Mouse (Mus musculus): ENCODE measurements around the gene Iffo1.

Iffo1 gene

DNA sequence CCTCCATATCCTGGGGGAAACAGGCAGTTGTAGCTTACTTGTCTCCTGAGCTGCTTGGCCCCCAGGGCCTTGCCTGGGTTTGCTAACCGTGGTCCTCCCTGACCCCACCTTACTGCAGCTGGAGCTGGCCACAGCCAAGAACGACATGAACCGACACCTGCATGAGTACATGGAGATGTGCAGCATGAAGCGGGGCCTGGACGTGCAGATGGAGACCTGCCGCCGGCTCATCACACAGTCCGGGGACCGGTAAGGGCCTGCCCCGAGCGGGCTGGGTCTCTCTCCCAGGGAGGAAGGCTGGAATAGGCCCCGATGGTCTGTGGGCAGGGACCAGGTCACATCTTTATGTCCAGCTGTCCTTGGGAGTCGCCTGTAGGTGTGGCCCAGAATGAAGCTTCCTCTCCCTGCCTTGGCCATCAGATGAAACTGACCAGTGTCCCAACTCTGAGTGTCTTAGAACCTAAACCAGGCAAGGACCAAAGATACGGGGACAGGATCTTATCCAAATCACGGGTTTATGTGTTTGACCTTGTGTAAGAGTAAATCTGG, 14.0 kb downstream of the Iffo1 start:
- in situ Hi-C loops (cut with MboI; ENCODE audit: unreplicated experiment in 2 of 2) = loop anchor here (5.0 to 25.0 kb wide), 4 partner anchors 58 to 1403 kb away; partner anchors contain the start of gene Vamp1 (in 1 of the 2)

DNA sequence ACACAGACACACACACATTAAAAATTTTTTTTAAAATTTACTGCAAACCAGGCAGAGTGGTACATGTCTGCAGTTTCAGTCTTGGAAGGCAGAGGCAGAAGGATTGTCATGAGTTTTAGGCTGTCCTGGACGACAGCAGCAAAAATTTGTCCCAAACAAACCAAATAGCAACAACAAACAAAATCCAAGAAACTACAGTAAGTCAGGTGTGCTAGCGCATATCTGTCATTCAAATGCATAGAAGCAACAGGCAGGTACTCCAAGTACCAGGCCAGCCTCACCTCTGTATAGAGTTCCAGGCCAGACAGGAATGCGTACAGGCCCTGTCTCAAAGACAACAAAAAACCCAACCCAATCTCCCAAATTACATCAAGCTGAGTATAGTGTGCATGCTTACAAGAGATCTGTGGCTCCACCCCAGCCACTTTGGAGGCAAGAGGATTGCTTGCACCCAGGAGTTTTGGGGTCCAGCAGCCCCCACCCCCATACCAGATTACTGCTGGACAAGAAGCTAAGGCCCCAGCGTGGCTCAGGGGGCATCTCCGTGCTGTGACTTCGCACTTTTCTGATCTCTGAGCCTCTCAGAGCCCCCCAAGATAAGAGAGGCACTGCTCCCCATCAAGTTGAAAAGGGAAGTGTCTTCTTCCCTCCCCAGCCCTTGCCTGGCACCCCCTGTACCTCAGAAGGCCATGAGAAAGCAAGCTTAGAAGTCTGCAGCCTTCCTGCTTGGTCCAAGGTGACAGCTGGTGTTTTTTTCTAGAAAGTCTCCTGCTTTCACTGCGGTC, 14.9 kb downstream of the Iffo1 start:
- in situ Hi-C loops (cut with MboI; ENCODE audit: unreplicated experiment in 2 of 2) = loop anchor here (5.0 to 25.0 kb wide), 4 partner anchors 57 to 1402 kb away; partner anchors contain the start of gene Vamp1 (in 2 of the 2)

DNA sequence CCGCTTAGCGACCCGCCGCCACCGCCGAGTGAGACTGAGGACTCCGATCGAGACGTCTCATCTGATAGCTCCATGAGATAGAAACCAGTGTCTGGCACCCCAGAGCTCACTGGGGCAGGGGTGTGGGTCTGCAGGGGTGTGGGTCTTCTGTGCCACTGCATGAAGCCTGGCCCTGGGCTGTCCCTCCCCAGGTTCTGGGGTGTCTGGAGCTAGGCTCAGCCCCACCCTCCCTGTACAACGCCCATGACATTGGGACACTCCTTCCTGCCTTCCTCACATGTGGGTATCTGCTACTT, 15.5 kb downstream of the Iffo1 start:
- in situ Hi-C loops (cut with MboI; ENCODE audit: unreplicated experiment in 2 of 2) = loop anchor here (5.0 to 25.0 kb wide), 3 partner anchors 57 to 1402 kb away; partner anchors contain the start of gene Vamp1 (in 1 of the 2)

DNA sequence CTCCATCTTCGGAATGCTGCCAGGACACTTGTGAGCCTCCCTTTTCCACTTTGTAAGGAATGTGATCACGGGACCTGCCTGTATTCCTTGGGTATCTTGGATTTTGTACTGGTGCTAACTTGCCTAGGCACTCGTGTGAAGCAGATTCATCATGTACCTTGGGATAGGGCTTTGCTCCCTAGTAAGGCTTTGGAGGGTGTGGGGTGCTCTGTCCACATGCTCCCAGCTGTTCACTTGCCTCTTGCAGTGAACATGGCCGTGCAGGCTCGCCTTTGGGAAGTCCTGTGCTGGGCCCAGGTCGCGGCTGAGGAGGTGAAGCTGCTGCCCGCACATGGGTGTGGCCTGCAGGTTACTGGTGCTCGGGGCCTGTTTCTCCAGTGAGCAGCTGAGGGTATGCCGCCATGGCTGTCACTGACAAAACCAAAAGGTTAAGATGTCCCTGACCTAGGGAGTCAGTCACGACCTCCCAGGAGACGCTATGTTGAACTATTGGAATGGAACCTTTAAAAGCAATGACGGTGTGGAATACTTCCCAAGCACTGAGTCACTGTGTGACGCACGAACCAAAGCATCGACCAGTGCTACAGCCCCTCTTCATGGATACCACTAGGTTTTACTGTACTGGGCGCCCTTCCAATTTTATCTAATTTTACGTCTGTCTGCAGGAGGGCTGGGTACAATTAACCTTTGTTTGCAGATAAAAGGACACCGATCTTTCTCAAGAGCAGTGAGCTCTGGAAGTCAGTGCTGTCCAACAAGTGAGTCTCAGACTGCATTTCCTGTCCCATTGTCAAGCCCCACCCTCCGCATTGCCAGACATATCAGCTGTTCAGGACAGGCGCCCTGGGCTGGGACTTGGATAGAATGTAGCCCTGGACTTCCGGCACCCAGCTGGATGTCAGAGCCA, 16.1 kb downstream of the Iffo1 start:
- in situ Hi-C loops (cut with MboI; ENCODE audit: unreplicated experiment in 2 of 2) = loop anchor here (5.0 to 25.0 kb wide), 3 partner anchors 56 to 1401 kb away; partner anchors contain the start of gene Vamp1 (in 1 of the 2)

DNA sequence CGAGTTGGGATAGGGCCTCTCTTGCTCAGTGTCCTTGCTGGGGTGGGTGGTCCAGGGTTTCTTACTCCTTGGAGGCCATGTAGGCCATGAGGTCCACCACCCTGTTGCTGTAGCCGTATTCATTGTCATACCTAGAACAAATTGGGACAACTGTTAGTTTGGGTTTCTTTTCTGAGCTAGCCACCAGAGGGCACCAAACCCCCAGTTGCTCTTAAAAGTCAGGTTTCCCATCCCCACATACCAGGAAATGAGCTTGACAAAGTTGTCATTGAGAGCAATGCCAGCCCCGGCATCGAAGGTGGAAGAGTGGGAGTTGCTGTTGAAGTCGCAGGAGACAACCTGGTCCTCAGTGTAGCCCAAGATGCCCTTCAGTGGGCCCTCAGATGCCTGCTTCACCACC, 16.9 kb downstream of the Iffo1 start:
- in situ Hi-C loops (cut with MboI; ENCODE audit: unreplicated experiment in 2 of 2) = loop anchor here (5.0 to 25.0 kb wide), 3 partner anchors 55 to 1400 kb away; partner anchors contain the start of gene Vamp1 (in 1 of the 2)

DNA sequence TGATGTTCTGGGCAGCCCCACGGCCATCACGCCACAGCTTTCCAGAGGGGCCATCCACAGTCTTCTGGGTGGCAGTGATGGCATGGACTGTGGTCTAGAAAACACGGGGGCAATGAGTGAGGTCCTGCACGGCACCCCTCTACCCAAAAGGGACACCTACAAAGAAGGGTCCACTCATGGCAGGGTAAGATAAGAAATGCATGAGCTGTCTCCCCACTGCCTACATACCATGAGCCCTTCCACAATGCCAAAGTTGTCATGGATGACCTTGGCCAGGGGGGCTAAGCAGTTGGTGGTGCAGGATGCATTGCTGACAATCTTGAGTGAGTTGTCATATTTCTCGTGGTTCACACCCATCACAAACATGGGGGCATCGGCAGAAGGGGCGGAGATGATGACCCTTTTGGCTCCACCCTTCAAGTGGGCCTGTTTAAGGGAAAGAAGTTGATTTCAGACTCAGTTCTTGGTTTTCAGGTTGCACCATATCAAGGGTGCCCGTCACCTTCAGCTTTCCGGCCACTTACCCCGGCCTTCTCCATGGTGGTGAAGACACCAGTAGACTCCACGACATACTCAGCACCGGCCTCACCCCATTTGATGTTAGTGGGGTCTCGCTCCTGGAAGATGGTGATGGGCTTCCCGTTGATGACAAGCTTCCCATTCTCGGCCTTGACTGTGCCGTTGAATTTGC, 17.7 kb downstream of the Iffo1 start:
- in situ Hi-C loops (cut with MboI; ENCODE audit: unreplicated experiment in 2 of 2) = loop anchor here (5.0 to 25.0 kb wide), 3 partner anchors 55 to 1400 kb away; partner anchors contain the start of gene Vamp1 (in 1 of the 2)

DNA sequence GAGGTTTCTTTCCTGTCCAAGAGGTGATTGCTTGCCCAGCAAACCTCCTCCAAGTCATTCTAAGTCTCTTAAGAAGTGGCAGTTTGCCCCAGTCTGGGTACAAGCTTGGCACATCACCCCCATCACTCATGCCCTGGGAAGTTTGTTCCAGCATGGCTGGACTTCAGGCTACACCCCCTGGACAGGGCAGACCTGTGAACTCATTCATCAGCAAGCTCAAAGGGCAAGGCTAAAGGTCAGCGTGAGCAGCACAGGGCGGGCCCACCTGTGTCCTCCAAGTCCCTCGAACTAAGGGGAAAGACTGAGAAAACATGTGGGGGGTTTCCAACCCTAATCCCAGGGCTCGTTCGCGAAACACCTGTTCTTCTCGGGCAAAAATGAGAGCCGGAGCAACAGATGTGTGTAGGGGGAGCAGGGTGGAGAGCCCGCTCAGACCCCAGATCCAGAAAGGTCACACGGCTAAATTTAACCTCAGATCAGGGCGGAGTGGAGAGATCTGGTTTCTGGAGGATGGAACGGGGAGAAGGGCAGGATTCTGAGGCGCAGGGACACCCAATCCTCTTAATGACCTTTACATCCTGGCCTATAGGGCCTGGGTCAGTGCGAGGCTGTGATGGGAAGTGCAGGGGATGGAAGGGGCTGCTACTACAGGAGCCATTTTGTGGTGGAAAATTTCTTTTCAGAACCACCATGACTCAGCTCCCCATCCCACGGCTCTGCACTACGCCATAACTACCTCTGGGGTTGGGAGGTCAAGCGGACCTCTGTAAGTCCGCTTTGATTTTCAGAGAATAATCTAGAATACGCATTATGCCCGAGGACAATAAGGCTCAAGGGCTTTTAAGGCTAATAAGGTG, 19.0 kb downstream of the Iffo1 start:
- in situ Hi-C loops (cut with MboI; ENCODE audit: unreplicated experiment in 2 of 2) = loop anchor here (5.0 to 25.0 kb wide), 3 partner anchors 53 to 1398 kb away; partner anchors contain the start of gene Vamp1 (in 1 of the 2)

DNA sequence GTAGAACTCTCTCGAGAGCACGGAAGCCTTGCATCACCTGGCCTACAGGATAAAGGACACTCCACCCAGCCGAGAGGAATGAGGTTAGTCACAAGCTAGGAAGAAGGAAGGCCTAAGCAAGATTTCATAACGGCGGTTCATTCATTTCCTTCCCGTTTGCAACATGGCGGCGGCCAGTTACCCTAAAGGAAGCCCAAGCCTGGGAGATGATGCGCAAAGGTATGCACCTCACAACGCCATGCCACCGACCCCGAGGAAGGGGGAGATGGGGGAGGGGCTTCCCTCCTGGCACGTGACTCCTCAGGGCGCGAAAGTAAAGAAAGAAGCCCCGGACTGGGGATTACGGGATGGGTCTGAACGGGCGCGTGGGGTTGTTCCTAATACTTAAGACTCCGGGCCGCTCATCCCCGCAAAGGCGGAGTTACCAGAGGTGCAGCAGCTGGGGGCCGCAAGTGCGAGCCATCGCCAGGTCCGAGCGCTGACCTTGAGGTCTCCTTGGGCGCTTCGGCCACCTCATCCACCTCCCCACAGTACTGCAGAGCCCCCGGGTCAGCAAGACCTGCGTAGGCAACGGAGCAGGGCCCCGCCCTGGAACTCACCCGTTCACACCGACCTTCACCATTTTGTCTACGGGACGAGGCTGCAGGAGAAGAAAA, 19.8 kb downstream of the Iffo1 start:
- in situ Hi-C loops (cut with MboI; ENCODE audit: unreplicated experiment in 2 of 2) = loop anchor here (5.0 to 25.0 kb wide), 3 partner anchors 53 to 1398 kb away; partner anchors contain the start of gene Vamp1 (in 1 of the 2)

DNA sequence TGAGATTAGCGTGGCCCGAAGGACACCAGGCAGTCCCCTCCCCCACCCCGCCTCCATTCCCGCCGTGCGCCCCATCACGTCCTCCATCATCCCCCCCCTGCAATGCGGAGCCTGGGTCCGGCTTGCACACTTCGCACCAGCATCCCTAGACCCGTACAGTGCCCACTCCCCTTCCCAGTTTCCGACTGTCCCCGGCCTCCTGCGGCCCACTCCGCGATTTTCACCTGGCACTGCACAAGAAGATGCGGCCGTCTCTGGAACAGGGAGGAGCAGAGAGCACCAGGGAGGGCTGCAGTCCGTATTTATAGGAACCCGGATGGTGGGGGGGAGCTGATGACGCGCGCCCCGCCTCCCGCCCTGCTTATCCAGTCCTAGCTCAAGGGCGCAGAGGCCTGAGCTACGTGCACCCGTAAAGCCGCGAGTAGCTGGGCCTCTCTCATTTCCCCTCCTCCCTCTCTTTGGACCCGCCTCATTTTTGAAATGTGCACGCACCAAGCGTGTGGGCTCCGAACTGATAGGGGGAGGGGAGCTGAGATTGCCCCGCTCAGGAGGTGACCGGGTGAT, 20.4 kb downstream of the Iffo1 start:
- in situ Hi-C loops (cut with MboI; ENCODE audit: unreplicated experiment in 2 of 2) = loop anchor here (25.0 kb wide), 1 partner anchor 1397 kb away; no protein-coding TSS in a partner anchor

DNA sequence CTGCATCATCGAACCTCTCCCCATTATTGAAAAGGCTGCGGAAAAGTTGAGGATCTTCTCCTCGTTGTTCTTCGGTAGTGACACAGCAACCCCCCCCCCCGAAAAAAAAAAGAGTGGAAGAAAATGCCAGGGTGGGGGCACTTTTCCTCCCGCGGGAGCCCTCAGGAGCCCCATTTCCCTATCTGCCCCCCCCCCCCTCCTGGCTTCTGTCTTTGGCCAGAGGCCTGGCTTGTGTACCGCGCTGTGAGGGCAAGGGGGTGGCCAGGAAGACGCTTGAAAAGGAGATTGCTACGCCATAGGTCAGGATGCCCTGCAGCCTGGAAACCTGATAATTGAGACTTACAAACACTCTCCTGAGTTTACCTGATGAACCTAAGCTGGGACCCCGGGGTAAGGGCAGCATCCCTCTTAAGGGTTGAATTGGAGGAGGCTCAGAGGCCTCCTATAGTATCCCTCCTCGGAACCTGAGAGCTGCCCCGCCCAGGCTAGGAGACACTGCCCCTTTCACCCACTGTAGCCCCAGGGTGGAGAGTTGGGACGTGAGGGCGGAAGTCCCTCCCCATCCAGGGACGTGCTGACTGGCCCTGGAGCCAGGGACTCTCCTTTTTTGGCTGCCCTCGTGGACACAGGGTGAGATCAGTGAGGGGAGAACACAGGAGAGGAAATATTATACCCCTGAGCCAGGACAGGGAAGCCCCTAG, 21.2 kb downstream of the Iffo1 start, which contains the start of gene Gapdh:
Gene Gapdh, minus strand, starts transcription at position 417 of the 701 bp plus-strand sequence.
- in situ Hi-C loops (cut with MboI; ENCODE audit: unreplicated experiment in 2 of 2) = loop anchor here (25.0 kb wide), 1 partner anchor 1396 kb away; no protein-coding TSS in a partner anchor

DNA sequence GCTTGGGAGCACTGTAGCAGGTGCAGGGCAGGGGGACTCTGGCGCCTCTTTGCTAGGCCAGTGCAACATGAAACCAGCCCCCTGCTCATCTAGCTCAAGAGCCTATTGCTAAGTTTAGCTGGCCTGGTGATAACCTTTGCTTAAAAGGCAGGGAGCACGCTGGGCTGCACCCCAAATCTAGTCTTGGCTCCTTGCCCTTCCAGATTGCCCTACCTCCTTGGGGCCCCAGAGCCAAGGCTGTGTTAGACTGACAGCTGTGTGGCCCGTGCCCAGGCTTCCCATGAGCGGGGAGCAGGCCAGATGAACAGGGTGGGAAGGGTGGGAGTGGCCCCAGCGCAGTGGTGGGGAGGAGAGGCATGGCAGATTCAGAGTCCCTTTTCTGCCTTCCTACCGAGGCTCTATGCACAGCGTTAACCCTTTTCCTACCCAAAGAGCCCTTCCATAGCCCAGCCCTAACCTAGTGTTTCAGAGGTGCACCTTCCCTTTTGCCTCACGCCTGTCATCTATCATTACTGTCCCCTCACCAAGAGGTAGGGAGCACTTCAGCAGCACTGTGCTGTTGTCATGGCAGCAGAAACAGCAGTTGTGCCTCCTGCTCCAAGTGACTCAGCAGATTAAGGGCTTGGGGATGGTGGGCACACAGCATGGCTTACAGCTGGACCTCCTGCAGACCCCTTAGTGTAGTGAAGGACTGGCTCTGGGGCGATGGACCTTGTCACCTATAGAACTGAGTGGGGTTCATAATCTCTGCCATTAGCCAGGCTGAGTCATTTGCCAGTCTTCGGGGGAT, 22.0 kb downstream of the Iffo1 start:
- in situ Hi-C loops (cut with MboI; ENCODE audit: unreplicated experiment in 2 of 2) = loop anchor here (25.0 kb wide), 1 partner anchor 1395 kb away; no protein-coding TSS in a partner anchor

DNA sequence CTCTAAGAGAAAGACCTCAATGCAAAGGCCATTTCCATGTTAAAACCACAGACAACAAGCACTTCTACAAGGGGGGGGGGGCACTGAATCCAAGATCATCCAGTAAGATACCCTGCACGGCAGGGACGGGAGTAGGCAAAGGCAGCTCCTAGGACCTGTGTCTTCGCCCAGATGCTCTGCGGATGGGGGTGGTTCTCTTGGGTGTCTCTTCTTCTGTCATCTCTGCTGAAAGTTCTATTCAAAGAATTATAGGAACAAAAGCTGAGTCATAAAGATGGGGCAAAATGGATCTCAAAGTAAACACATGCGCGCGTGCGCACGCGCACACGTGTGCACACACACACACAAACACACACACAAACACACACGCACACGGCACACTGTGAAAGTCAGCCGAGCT, 23.0 kb downstream of the Iffo1 start:
- in situ Hi-C loops (cut with MboI; ENCODE audit: unreplicated experiment in 2 of 2) = loop anchor here (25.0 kb wide), 1 partner anchor 1394 kb away; no protein-coding TSS in a partner anchor

DNA sequence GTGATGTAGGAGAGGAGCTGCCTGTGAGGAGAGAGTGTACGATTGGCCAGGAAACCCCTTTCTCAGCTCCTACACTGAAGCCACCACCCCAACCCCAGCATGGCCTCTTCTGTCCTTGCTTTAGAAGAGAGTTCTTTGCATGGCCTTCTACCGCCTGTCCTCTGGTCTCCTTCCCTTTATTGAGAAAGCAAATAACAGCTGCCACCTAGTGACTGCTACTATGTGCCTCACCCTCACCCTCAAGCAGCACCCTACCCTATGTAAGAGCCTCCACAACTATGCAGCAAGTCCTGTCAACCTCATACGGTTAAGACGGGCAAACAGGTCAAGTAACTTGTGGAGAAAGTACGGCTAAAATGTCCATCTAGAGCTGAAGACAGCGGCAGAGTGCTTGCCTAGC, 25.2 kb downstream of the Iffo1 start:
- in situ Hi-C loops (cut with MboI; ENCODE audit: unreplicated experiment in 2 of 2) = loop anchor here (25.0 kb wide), 1 partner anchor 1392 kb away; no protein-coding TSS in a partner anchor

DNA sequence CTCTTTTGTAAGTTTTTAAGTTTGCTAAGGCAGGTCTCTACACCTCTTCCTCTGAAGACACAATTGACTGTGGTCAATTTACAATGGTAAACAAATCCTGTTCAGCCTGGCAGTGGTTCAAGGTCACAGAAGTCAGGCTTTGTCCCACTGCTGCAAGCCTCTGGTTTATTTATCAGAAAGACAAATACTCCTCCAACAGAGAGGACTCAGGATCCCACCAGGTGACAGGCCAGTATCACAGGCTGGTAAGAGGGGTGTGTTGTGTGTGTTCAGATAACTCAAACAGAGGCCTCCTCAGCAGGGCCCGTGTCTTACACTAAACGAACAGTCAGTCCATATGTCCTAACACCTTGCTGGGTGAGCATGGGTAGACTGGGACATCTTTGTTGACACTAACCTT, 27.4 kb downstream of the Iffo1 start:
- in situ Hi-C loops (cut with MboI; ENCODE audit: unreplicated experiment in 2 of 2) = loop anchor here (25.0 kb wide), 1 partner anchor 1390 kb away; no protein-coding TSS in a partner anchor

DNA sequence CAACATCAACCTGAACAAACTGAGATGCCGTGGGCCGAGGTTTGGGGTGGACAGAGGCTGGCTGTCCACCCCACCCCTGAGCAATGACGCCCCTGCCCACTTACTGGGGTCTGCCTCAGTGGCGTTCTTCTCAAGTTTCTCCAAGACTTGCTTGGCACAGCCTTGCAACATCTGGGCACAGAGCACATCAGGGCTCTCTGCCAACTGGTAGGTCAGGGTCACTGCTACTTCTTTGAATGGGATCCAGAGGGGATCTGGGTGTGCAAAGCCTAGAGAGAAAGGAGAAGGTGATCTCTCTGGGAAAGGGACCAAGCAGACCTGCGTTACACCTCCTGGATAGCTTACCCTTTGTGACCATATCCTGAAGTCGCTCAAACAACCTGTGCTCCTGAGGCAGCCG, 28.2 kb downstream of the Iffo1 start:
- in situ Hi-C loops (cut with MboI; ENCODE audit: unreplicated experiment in 2 of 2) = loop anchor here (25.0 kb wide), 1 partner anchor 1389 kb away; no protein-coding TSS in a partner anchor

DNA sequence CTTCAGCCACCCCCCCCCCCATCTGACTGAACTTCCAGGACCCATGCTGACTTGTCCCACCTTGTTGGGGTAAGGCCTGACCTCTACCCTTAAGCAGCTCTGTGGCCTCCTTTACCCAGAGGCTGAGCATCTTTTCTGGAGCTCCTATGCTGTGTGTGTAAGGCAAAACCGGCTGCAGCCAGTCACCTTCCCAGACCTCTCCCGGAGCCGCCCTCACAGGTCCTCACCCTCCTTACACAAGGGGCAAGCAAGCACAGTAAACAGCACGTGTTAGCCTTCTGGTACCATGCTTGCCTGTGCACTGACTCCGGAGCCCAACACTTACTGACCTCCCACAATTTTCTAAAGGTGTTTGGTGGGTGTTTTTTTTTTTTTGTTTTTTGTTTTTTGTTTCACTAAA, 30.4 kb downstream of the Iffo1 start:
- in situ Hi-C loops (cut with MboI; ENCODE audit: unreplicated experiment in 2 of 2) = no loop called here
